Mouse (Mus musculus) erythroblast, embryonic 14.5 days (primary cell): ENCODE measurements around the gene Sox13. TPM values are rescaled to one million over a fixed set of nuclear protein-coding genes. Genes with fewer than 3 reads are reported as not detected.
A peak's percentile ranks its signal among the peaks of the same experiment; 100 is the strongest.

Experiments
- H3K27me3 ChIP-seq: 2 replicates; pipeline ENCODE4 v1.6.1; 2012; ENCODE audit warnings: inconsistent platforms; ENCODE audit not compliant: control insufficient read depth
- H3K36me3 ChIP-seq: 2 replicates; pipeline ENCODE4 v1.6.1; 2012; ENCODE audit warnings: mild to moderate bottlenecking, inconsistent platforms; ENCODE audit not compliant: control insufficient read depth
- H3K4me1 ChIP-seq: 2 replicates; pipeline ENCODE4 v1.6.1; 2012; ENCODE audit warnings: inconsistent platforms; ENCODE audit not compliant: control insufficient read depth
- H3K4me3 ChIP-seq: replicated peaks from 2 replicates; pipeline ENCODE3; 2012; ENCODE audit warnings: moderate library complexity, mild to moderate bottlenecking, inconsistent platforms
- H3K9me3 ChIP-seq: 2 replicates; pipeline ENCODE4 v1.6.1; 2012; ENCODE audit warnings: low read length, inconsistent platforms, mixed read lengths; ENCODE audit not compliant: control insufficient read depth
- GATA1 ChIP-seq: IDR thresholded peaks from 2 replicates; pipeline ENCODE4 v1.6.1; 2012; ENCODE audit warnings: low read length, inconsistent platforms, mixed read lengths
- TAL1 ChIP-seq: IDR thresholded peaks from 3 replicates; pipeline ENCODE4 v1.6.1; 2012; ENCODE audit warnings: low read length, inconsistent platforms, mixed read lengths
- polyA plus RNA-seq: library from polyadenylated mRNA; stranded (reverse); fragments of >175 nt; gene quantifications from 2 replicates; pipeline ENCODE4 v1.2.3, GENCODE M21; 2012

Gene Sox13
- polyA plus RNA-seq, 1 experiment, result 0.05 TPM

GRCm38 (mm10) chr1:133434018-133434755 lies 10.0 kb upstream of the Sox13 start:
- Histone ChIP-seq H3K27me3 (peaks cover 2% of the 10 kb centered on the region; the same call in 1 of the 2 replicates), H3K4me3 (no peak overlapping the region), H3K36me3 (no peaks in the 10 kb centered on the region), H3K4me1 (no peaks in the 10 kb centered on the region), H3K9me3 (peaks cover 9% of the 10 kb centered on the region)
- TF ChIP-seq GATA1 (no peak), TAL1 (no peak)

GRCm38 (mm10) chr1:133432566-133432965 lies 8.4 kb upstream of the Sox13 start:
- H3K36me3 ChIP-seq, result no peaks in the 10 kb centered on the region
- no peak overlapping the region for H3K4me3 ChIP-seq
- TF ChIP-seq TAL1, result no peak
- no peak for TF ChIP-seq GATA1

GRCm38 (mm10) chr1:133431133-133431532 lies 7.0 kb upstream of the Sox13 start:
- H3K36me3 ChIP-seq, result no peaks in the 10 kb centered on the region

More at GRCm38 (mm10) chr1:133432566-133432965, 8.4 kb upstream of the Sox13 start:
- Histone ChIP-seq H3K4me1 (no peaks in the 10 kb centered on the region), H3K27me3 (peaks cover 2% of the 10 kb centered on the region; the same call in 1 of the 2 replicates), H3K9me3 (peaks cover 10% of the 10 kb centered on the region)

GRCm38 (mm10) chr1:133424547-133425140 lies 467 bp upstream of the Sox13 start:
- no peak for TF ChIP-seq GATA1
- no peak for TF ChIP-seq TAL1
- Histone ChIP-seq H3K9me3 (peaks cover 5% of the 10 kb centered on the region), H3K4me3 (no peak overlapping the region), H3K4me1 (no peaks in the 10 kb centered on the region), H3K36me3 (no peaks in the 10 kb centered on the region), H3K27me3 (peaks cover 52% of the 10 kb centered on the region)

More at GRCm38 (mm10) chr1:133431133-133431532, 7.0 kb upstream of the Sox13 start:
- H3K4me3 ChIP-seq, result no peak overlapping the region
- peaks cover 2% of the 10 kb centered on the region; the same call in 1 of the 2 replicates for H3K27me3 ChIP-seq
- no peaks in the 10 kb centered on the region for H3K4me1 ChIP-seq
- H3K9me3 ChIP-seq, result peaks cover 10% of the 10 kb centered on the region
- TF ChIP-seq GATA1 (no peak), TAL1 (no peak)

GRCm38 (mm10) chr1:133423166-133423542 lies 1.0 kb downstream of the Sox13 start:
- H3K36me3 ChIP-seq, result no peaks in the 10 kb centered on the region
- H3K9me3 ChIP-seq, result no peaks in the 10 kb centered on the region
- H3K4me3 ChIP-seq, result peak overlapping the region; percentile 56
- H3K4me1 ChIP-seq, result no peaks in the 10 kb centered on the region
- TF ChIP-seq TAL1 (no peak), GATA1 (no peak)
- peaks cover 67% of the 10 kb centered on the region for H3K27me3 ChIP-seq

GRCm38 (mm10) chr1:133422615-133423161 lies 1.5 kb downstream of the Sox13 start:
- no peak for TF ChIP-seq TAL1
- TF ChIP-seq GATA1, result no peak
- Histone ChIP-seq H3K4me1 (no peaks in the 10 kb centered on the region; the same call in 1 of the 2 replicates), H3K4me3 (peak overlapping the region; percentile 56), H3K9me3 (no peaks in the 10 kb centered on the region), H3K36me3 (no peaks in the 10 kb centered on the region), H3K27me3 (peaks cover 71% of the 10 kb centered on the region)

- TF ChIP-seq TAL1, result no peak
- TF ChIP-seq GATA1, result no peak
- no peaks in the 10 kb centered on the region for H3K9me3 ChIP-seq
- H3K4me3 ChIP-seq, result no peak overlapping the region
- H3K36me3 ChIP-seq, result no peaks in the 10 kb centered on the region
- no peaks in the 10 kb centered on the region; the same call in 1 of the 2 replicates for H3K4me1 ChIP-seq
- H3K27me3 ChIP-seq, result peaks cover 74% of the 10 kb centered on the region
Measured at GRCm38 (mm10) chr1:133421975-133422570, 2.1 kb downstream of the Sox13 start.

- Histone ChIP-seq H3K36me3 (no peaks in the 10 kb centered on the region), H3K9me3 (no peaks in the 10 kb centered on the region), H3K27me3 (peaks cover 74% of the 10 kb centered on the region), H3K4me3 (no peak overlapping the region), H3K4me1 (no peaks in the 10 kb centered on the region; the same call in 1 of the 2 replicates)
- TF ChIP-seq GATA1, result no peak
- TF ChIP-seq TAL1, result no peak
Measured at GRCm38 (mm10) chr1:133421061-133421460, 3.1 kb downstream of the Sox13 start.

GRCm38 (mm10) chr1:133420491-133420890 lies 3.7 kb downstream of the Sox13 start:
- Histone ChIP-seq H3K4me3 (no peak overlapping the region), H3K9me3 (no peaks in the 10 kb centered on the region), H3K36me3 (no peaks in the 10 kb centered on the region), H3K4me1 (no peaks in the 10 kb centered on the region; the same call in 1 of the 2 replicates), H3K27me3 (peaks cover 68% of the 10 kb centered on the region)
- TF ChIP-seq TAL1 (no peak), GATA1 (no peak)
